Mouse (Mus musculus) lung, embryonic 15.5 days (tissue): Measurements from ENCODE around the gene Cisd2. TPM values are rescaled to one million over a fixed set of nuclear protein-coding genes. Genes with fewer than 3 reads are reported as not detected.

Experiments
- ATAC-seq: fragments of 200-750 bp; cut with Nextera tagmentation; 2 replicates; pipeline ENCODE4 v1.8.0; 2017; ENCODE audit warnings: moderate number of reproducible peaks, borderline replicate concordance; ENCODE audit not compliant: low FRiP score, low TSS enrichment; ENCODE audit errors: extremely low read depth
- H3K27ac ChIP-seq: fragments of 300-500 bp; sonication (generic); 2 replicates; pipeline ENCODE4 v1.5.1; 2015; ENCODE audit warnings: moderate library complexity, mild to moderate bottlenecking, inconsistent platforms
- H3K27me3 ChIP-seq: fragments of 300-500 bp; sonication (generic); 2 replicates; pipeline ENCODE4 v1.6.1; 2015; ENCODE audit warnings: inconsistent platforms
- H3K36me3 ChIP-seq: fragments of 300-500 bp; sonication (generic); 2 replicates; pipeline ENCODE4 v1.6.1; 2015; ENCODE audit warnings: inconsistent platforms
- H3K4me1 ChIP-seq: fragments of 300-500 bp; sonication (generic); 2 replicates; pipeline ENCODE4 v1.6.1; 2015; ENCODE audit warnings: inconsistent platforms
- H3K4me2 ChIP-seq: fragments of 300-500 bp; sonication (generic); 2 replicates; pipeline ENCODE4 v1.6.1; 2015; ENCODE audit warnings: inconsistent platforms, mild to moderate bottlenecking, moderate library complexity
- H3K4me3 ChIP-seq: fragments of 300-500 bp; sonication (generic); 2 replicates; pipeline ENCODE4 v1.5.1; 2015; ENCODE audit warnings: mild to moderate bottlenecking, inconsistent platforms
- H3K9ac ChIP-seq: fragments of 300-500 bp; sonication (generic); 2 replicates; pipeline ENCODE4 v1.6.1; 2015; ENCODE audit warnings: inconsistent platforms
- H3K9me3 ChIP-seq: fragments of 300-500 bp; sonication (generic); 2 replicates; pipeline ENCODE4 v1.6.1; 2016; ENCODE audit warnings: inconsistent platforms
- WGBS: fragments of 180-500 bp; shearing (Covaris S2); methylation state at CpG from one replicate; pipeline ENCODE4 v1.1.7; 2015; 5-methylcytosine and 5-hydroxymethylcytosine counted together
- polyA plus RNA-seq: library from polyadenylated mRNA; unstranded; fragments of >200 nt; fragmentation: Nextera tagmentation; extraction: Ambion mirVana; gene quantifications from 2 replicates; pipeline ENCODE4 v1.2.1, GENCODE M21; 2015

Cisd2 gene
- polyA plus RNA-seq: 62.4 and 66.1 TPM in 2 replicates

- ATAC-seq: 0 out of 2 replicates have a peak, but pooled peaks have one; percentile 3
- Histone ChIP-seq H3K27me3 (no peaks in the 10 kb centered on the region), H3K9ac (peak within 1 kb of the TSS; percentile 81), H3K4me2 (peak within 1 kb of the TSS; percentile 67), H3K27ac (peak within 1 kb of the TSS; percentile 97), H3K36me3 (peaks cover 6% of the 10 kb centered on the region; the same call in 1 of the 2 replicates), H3K4me3 (peak within 1 kb of the TSS; percentile 88), H3K4me1 (peaks cover 8% of the 10 kb centered on the region), H3K9me3 (no peaks in the 10 kb centered on the region)
- WGBS: 3% methylated on average over 8 of the region's 8 CpGs
These were observed at the start of gene Cisd2 for GRCm38 (mm10) chr3:135423608-135424212. Cisd2 (minus strand) TSS chr3:135423925.

- 84% methylated on average over 1 of the region's 1 CpGs for WGBS
- no peaks in the 10 kb centered on the region for H3K9me3 ChIP-seq
- H3K9ac ChIP-seq: no peak overlapping the region
- no peaks in the 10 kb centered on the region for H3K27me3 ChIP-seq
- H3K4me1 ChIP-seq: no peaks in the 10 kb centered on the region
- no peak for ATAC-seq
- H3K4me3 ChIP-seq: no peak overlapping the region
- H3K4me2 ChIP-seq: no peak overlapping the region
- H3K36me3 ChIP-seq: peaks cover 12% of the 10 kb centered on the region
- H3K27ac ChIP-seq: no peak overlapping the region
These were observed 47.1 kb upstream of the Cisd2 start for GRCm38 (mm10) chr3:135470823-135471222.

- H3K4me3 ChIP-seq: no peak overlapping the region
- peaks cover 12% of the 10 kb centered on the region for H3K36me3 ChIP-seq
- no peaks in the 10 kb centered on the region for H3K27me3 ChIP-seq
- no peak overlapping the region for H3K4me2 ChIP-seq
- WGBS: 37% methylated on average over 4 of the region's 4 CpGs
- no peaks in the 10 kb centered on the region for H3K4me1 ChIP-seq
- no peaks in the 10 kb centered on the region for H3K9me3 ChIP-seq
- no peak overlapping the region for H3K9ac ChIP-seq
- ATAC-seq: peak; percentile 59; the same call in 1 of the 2 replicates
- H3K27ac ChIP-seq: no peak overlapping the region
These were observed 46.2 kb upstream of the Cisd2 start for GRCm38 (mm10) chr3:135469974-135470373.

GRCm38 (mm10) chr3:135469146-135469545 lies 45.4 kb upstream of the Cisd2 start:
- no peak for ATAC-seq
- Histone ChIP-seq H3K36me3 (peaks cover 18% of the 10 kb centered on the region), H3K4me2 (no peak overlapping the region), H3K4me3 (no peak overlapping the region), H3K27ac (no peak overlapping the region), H3K9ac (no peak overlapping the region), H3K4me1 (no peaks in the 10 kb centered on the region), H3K9me3 (no peaks in the 10 kb centered on the region), H3K27me3 (no peaks in the 10 kb centered on the region)
- 50% methylated on average over 3 of the region's 3 CpGs for WGBS

- ATAC-seq: no peak
- WGBS: 100% methylated on average over 1 of the region's 1 CpGs
These were observed 44.7 kb upstream of the Cisd2 start for GRCm38 (mm10) chr3:135468402-135468801.

GRCm38 (mm10) chr3:135458981-135459380 lies 35.3 kb upstream of the Cisd2 start:
- H3K36me3 ChIP-seq: peaks cover 53% of the 10 kb centered on the region
- no peaks in the 10 kb centered on the region for H3K4me1 ChIP-seq
- ATAC-seq: no peak
- no peak overlapping the region for H3K27ac ChIP-seq
- no peaks in the 10 kb centered on the region for H3K27me3 ChIP-seq
- H3K4me3 ChIP-seq: no peak overlapping the region
- H3K4me2 ChIP-seq: no peak overlapping the region
- H3K9me3 ChIP-seq: no peaks in the 10 kb centered on the region
- H3K9ac ChIP-seq: no peak overlapping the region

More at GRCm38 (mm10) chr3:135468402-135468801, 44.7 kb upstream of the Cisd2 start:
- no peaks in the 10 kb centered on the region for H3K9me3 ChIP-seq
- H3K4me3 ChIP-seq: no peak overlapping the region
- no peak overlapping the region for H3K4me2 ChIP-seq
- no peak overlapping the region for H3K9ac ChIP-seq
- H3K4me1 ChIP-seq: no peaks in the 10 kb centered on the region
- H3K27me3 ChIP-seq: no peaks in the 10 kb centered on the region
- H3K27ac ChIP-seq: no peak overlapping the region
- peaks cover 20% of the 10 kb centered on the region for H3K36me3 ChIP-seq

GRCm38 (mm10) chr3:135444930-135445329 lies 21.2 kb upstream of the Cisd2 start:
- Histone ChIP-seq H3K9ac (no peak overlapping the region), H3K4me2 (no peak overlapping the region), H3K36me3 (peaks cover 8% of the 10 kb centered on the region), H3K27ac (no peak overlapping the region), H3K4me1 (peaks cover 12% of the 10 kb centered on the region), H3K9me3 (no peaks in the 10 kb centered on the region), H3K27me3 (no peaks in the 10 kb centered on the region), H3K4me3 (no peak overlapping the region)
- ATAC-seq: no peak

GRCm38 (mm10) chr3:135440621-135441020 lies 16.9 kb upstream of the Cisd2 start:
- H3K4me2 ChIP-seq: peak overlapping the region; percentile 60
- peaks cover 19% of the 10 kb centered on the region for H3K4me1 ChIP-seq
- H3K36me3 ChIP-seq: peaks cover 7% of the 10 kb centered on the region; the same call in 1 of the 2 replicates
- no peaks in the 10 kb centered on the region for H3K27me3 ChIP-seq
- peak overlapping the region; percentile 96 for H3K4me3 ChIP-seq
- ATAC-seq: no peak
- H3K9me3 ChIP-seq: no peaks in the 10 kb centered on the region
- WGBS: 14% methylated on average over 10 of the region's 10 CpGs
- H3K9ac ChIP-seq: peak overlapping the region; percentile 95
- H3K27ac ChIP-seq: peak overlapping the region; percentile 100; the same call in 1 of the 2 replicates

GRCm38 (mm10) chr3:135440221-135440620 lies 16.5 kb upstream of the Cisd2 start:
- Histone ChIP-seq H3K4me2 (peak overlapping the region; percentile 60), H3K27me3 (no peaks in the 10 kb centered on the region), H3K9ac (peak overlapping the region; percentile 95), H3K4me1 (peaks cover 19% of the 10 kb centered on the region), H3K9me3 (no peaks in the 10 kb centered on the region), H3K27ac (peak overlapping the region; percentile 100), H3K4me3 (peak overlapping the region; percentile 96), H3K36me3 (peaks cover 7% of the 10 kb centered on the region; the same call in 1 of the 2 replicates)
- 9% methylated on average over 7 of the region's 7 CpGs for WGBS
- no peak for ATAC-seq

- Histone ChIP-seq H3K9ac (peak overlapping the region; percentile 95), H3K36me3 (peaks cover 4% of the 10 kb centered on the region; the same call in 1 of the 2 replicates), H3K9me3 (no peaks in the 10 kb centered on the region), H3K4me1 (peaks cover 19% of the 10 kb centered on the region), H3K4me3 (peak overlapping the region; percentile 96), H3K4me2 (peak overlapping the region; percentile 60), H3K27ac (peak overlapping the region; percentile 100), H3K27me3 (no peaks in the 10 kb centered on the region)
- 2% methylated on average over 15 of the region's 15 CpGs for WGBS
- no peak for ATAC-seq
These were observed 15.9 kb upstream of the Cisd2 start for GRCm38 (mm10) chr3:135439651-135440050.

GRCm38 (mm10) chr3:135438913-135439531 lies 15.3 kb upstream of the Cisd2 start:
- Histone ChIP-seq H3K27me3 (no peaks in the 10 kb centered on the region), H3K36me3 (peaks cover 4% of the 10 kb centered on the region; the same call in 1 of the 2 replicates), H3K4me3 (peak overlapping the region; percentile 96), H3K4me1 (peaks cover 19% of the 10 kb centered on the region), H3K27ac (peak overlapping the region; percentile 100), H3K9ac (peak overlapping the region; percentile 95), H3K4me2 (peak overlapping the region; percentile 60), H3K9me3 (no peaks in the 10 kb centered on the region)
- peak; percentile 73 for ATAC-seq
- under 1% methylated on average over 48 of the region's 76 CpGs for WGBS

GRCm38 (mm10) chr3:135438531-135438912 lies 14.8 kb upstream of the Cisd2 start:
- Histone ChIP-seq H3K9ac (peak overlapping the region; percentile 95), H3K27me3 (no peaks in the 10 kb centered on the region), H3K4me1 (peaks cover 17% of the 10 kb centered on the region), H3K27ac (peak overlapping the region; percentile 100), H3K9me3 (no peaks in the 10 kb centered on the region), H3K4me3 (peak overlapping the region; percentile 96), H3K36me3 (peaks cover 4% of the 10 kb centered on the region; the same call in 1 of the 2 replicates), H3K4me2 (peak overlapping the region; percentile 34; the same call in 1 of the 2 replicates)
- peak; percentile 78 for ATAC-seq
- WGBS: under 1% methylated on average over 45 of the region's 50 CpGs
